Mouse (Mus musculus) adipocyte (in vitro differentiated cells): ENCODE data around the gene Slc29a3.

Experiments
- DNase-seq: peaks from one replicate; pipeline ENCODE4 v3.0.0-alpha.2; 2016; ENCODE audit warnings: low spot score

Gene Slc29a3

DNA sequence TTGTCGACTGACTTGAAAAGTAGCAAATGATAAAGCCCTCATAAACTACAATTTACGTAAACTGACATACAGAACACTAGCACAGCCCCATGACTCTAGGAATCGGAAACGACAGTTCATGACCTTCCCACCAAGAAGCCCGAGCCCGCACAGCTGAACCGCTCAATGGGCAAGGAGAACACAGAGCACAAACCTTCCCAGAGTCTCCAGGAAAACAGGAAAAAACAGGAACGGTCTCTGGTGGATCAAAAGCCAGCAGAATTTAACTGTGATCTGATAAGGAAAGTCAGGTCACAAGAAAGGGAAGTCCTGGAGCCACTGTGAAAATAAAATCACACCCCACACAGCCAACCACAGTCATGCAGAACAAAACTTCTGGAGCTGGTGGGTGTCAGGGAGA is 82.4 kb downstream of the Slc29a3 start:
- DNase-seq: no peak

DNA sequence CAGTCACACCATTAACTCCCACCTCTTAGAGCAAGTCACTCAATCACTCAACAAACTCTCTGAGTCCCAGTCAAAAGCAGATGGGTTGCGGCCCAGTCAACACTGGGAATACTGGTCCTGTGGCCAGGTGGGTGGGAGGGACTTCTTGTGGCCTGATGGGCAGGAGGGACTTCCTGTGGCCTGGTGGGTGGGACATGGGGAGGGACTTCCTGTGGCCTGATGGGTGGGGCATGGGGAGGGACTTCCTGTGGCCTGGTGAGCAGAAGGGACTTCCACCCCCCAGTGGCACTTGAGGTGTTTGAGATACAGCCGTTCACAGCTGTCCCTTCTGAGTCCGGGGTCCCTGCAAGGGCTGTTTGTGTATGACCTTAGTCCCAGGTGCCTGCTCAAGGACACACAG is 84.0 kb downstream of the Slc29a3 start:
- no peak for DNase-seq
